In the genomic region with DNA sequence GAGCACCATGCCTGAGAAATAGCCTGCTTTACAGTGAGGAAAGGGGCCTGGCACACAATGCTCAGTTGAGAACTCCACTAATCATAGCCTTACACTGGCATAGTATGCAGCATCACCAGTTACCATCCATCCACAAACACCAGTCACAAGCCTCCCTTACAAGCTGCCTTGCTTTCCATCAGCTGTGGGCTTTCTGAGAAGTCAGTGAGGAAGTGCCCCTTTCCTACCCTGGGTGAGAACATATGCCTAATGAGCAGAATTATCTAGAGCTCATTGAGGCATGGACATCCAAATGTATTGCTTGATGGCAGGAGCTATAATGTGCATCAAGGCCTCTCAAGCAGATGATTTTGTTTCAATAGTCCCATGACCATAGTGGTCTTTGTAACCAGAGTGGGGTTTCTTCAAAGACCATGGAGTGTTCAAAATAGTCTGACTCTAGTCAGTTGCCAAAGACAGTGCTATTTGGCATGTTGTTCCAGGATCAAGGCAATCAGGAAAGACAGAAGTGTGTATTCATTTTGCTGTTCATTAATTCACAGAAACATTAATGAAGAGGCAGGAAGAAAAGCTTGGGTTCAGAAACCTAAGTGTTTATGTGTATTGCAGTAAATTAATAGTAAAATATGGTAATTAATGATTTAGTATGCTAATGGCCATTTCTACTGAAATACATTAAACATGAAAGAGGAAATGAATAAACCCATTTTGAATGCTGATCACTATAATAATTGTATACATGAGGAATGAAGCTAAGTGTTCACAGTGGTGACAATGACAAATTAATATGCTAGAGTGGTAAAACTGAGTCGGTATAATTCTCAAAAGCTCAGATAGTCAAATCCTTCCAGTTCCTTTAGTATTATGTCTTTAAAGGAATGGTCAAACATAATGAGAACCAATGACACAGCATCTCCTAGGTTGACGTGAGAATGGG, we compare ENCODE assay signal across 17 mouse cellular contexts.
"Had no signal": no experiment of that assay in that cellular context is flagged by ENCODE, and none has a peak within 500 bp of the region (broad histone marks: within the 10 kb centered on the region; RNA-seq: fewer than 3 reads in every experiment).

No protein-coding gene starts in this region.

- H3K36me3 ChIP-seq: liver, embryonic 13.5 days; neural tube, embryonic 12.5 days; neural tube, embryonic 15.5 days; stomach, embryonic 15.5 days had no signal

- H3K4me3 ChIP-seq: layer of hippocampus, adult 2 months; left cerebral cortex, adult 2 months; liver, embryonic 13.5 days; neural tube, embryonic 12.5 days; neural tube, embryonic 15.5 days; stomach, embryonic 15.5 days had no signal

- H3K27ac ChIP-seq: kidney, postnatal 0 days; layer of hippocampus, adult 2 months; left cerebral cortex, adult 2 months; liver, embryonic 13.5 days; neural tube, embryonic 12.5 days; neural tube, embryonic 15.5 days; stomach, embryonic 15.5 days had no signal

- H3K27me3 ChIP-seq: liver, embryonic 13.5 days; neural tube, embryonic 12.5 days; neural tube, embryonic 15.5 days; stomach, embryonic 15.5 days had no signal

- H3K9ac ChIP-seq: liver, embryonic 13.5 days; neural tube, embryonic 12.5 days; neural tube, embryonic 15.5 days; stomach, embryonic 15.5 days had no signal

- DNase-seq: kidney, adult 2 months; kidney, postnatal 25 days; layer of hippocampus, adult 9-11 months; liver, embryonic 13.5 days; lung, adult 2 months; lung, postnatal 14 days; lung, postnatal 4 days; midbrain, embryonic 14.5 days; right cerebral cortex, adult 18-20 months; thymus, postnatal 25 days had no signal

- H3K4me1 ChIP-seq: liver, embryonic 13.5 days; neural tube, embryonic 12.5 days; neural tube, embryonic 15.5 days; stomach, embryonic 15.5 days had no signal

- H3K9me3 ChIP-seq: liver, embryonic 13.5 days; neural tube, embryonic 12.5 days; neural tube, embryonic 15.5 days; stomach, embryonic 15.5 days had no signal

- H3K4me2 ChIP-seq: liver, embryonic 13.5 days; midbrain, embryonic 11.5 days; neural tube, embryonic 12.5 days; neural tube, embryonic 15.5 days; stomach, embryonic 15.5 days had no signal
